Mouse (Mus musculus) CH12.LX (cell line): ENCODE measurements around the gene Gm2163.
"Not testable (repeated sequence)": the region's sequence is repeated elsewhere in the genome, so short reads cannot be mapped to it uniquely, and the experiment has no call there.

ENCODE experiments used
- CHD1 ChIP-seq: IDR thresholded peaks from 2 replicates; pipeline ENCODE4 v1.6.1; 2012; ENCODE audit warnings: low read depth, low read length, improper control_type of control experiment, inconsistent platforms
- CTCF ChIP-seq, 2 experiments: IDR thresholded peaks in 1 of 2; conservative IDR thresholded peaks in 1 of 2; 2 replicates each; pipeline ENCODE4 v1.5.1; 2011 to 2012; ENCODE audit warnings: low read depth in 2 of 2, low read length in 2 of 2, improper control_type of control experiment in 1 of 2, inconsistent platforms in 1 of 2, mild to moderate bottlenecking in 1 of 2, moderate library complexity in 1 of 2
- MAZ ChIP-seq: IDR thresholded peaks from 2 replicates; pipeline ENCODE4 v1.6.1; 2012; ENCODE audit warnings: low read depth, mild to moderate bottlenecking, inconsistent platforms, low read length, improper control_type of control experiment, moderate library complexity
- SIN3A ChIP-seq: IDR thresholded peaks from 2 replicates; pipeline ENCODE4 v1.6.1; 2012; ENCODE audit warnings: low read length, improper control_type of control experiment, inconsistent platforms
- SMC3 ChIP-seq: IDR thresholded peaks from 2 replicates; pipeline ENCODE4 v1.6.1; 2011; ENCODE audit warnings: low read depth, low read length, improper control_type of control experiment
- ZNF384 ChIP-seq: IDR thresholded peaks from 2 replicates; pipeline ENCODE4 v1.6.1; 2012; ENCODE audit warnings: low read depth, low read length, improper control_type of control experiment, inconsistent platforms

- not testable (repeated sequence) for TF ChIP-seq SIN3A; ZNF384; CTCF (conservative IDR thresholded peaks at IDR 0.05 in 1 of 2, IDR thresholded peaks at IDR 0.05 in 1 of 2; ENCODE audit: low read depth in 2 of 2, low read length in 2 of 2); CHD1; SMC3; MAZ
Measured at GRCm38 (mm10) chr4:42611895-42612294, 145.3 kb downstream of the Gm2163 start, which contains the start of gene Gm10591.
